ENCODE assay signal across 8 mouse cellular contexts in the genomic region with DNA sequence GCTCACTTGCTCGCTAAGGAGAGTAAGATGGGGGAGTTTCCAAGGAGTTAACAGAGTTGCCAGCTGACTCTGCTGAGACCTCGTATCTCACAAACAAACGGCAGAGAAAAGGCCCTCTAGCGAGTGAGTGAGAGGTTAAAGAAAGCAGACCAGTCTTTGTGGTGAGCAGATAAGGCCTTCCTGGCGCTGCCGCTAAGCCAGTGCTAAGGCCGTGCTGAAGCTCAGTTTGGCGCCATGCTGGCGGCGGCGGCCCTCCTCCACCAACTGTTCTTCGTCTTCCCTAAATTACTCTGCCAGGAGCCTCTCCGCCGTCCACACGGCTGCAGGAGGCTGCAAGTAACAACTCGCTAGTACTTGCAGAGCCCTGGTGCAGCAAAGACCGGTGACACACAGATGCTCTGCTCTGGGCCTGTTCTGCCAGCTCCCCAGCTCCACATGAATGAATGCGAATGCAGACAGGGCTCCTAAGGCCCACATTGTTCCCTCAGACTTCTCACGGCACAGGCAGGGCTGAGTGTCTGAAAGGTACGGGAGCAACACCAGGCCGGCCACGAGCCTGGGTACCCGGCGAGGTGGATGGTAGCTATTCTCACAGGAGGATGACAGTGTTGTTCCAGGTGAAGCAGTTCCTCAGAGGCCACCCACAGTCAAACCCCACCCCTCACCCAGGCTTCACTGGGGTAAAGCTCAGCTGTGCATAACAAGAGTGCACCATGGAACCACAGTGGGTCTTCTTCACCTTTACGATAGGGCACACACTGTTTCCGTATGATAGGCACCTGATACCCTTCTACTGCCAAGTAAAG. TPM values are rescaled to one million over a fixed set of nuclear protein-coding genes. Genes with fewer than 3 reads are reported as not detected.
DNase-seq lines count a peak whose midpoint lies in the region; ATAC-seq lines count a peak whose summit lies in the region.

No protein-coding gene starts in this region.

- peak; percentile 23 to 33 for DNase-seq in cerebellum, postnatal 10 days
- no peak for DNase-seq in cerebellum, adult 8-10 months
- DNase-seq in WW6 (ENCODE audit: low read depth, low spot score), result peak; percentile 24
- peak; percentile 63 for DNase-seq in forelimb bud, embryonic 11.5 days (ENCODE audit: low read depth, low spot score)
- peak; percentile 30 for DNase-seq in retina, postnatal 1 day
- DNase-seq in layer of hippocampus, adult 9-10 months (ENCODE audit: low spot score), result no peak
- no peak for DNase-seq in cerebellum, adult 18-20 months

- H3K9me3 ChIP-seq in limb, embryonic 13.5 days, result no peaks in the 10 kb centered on the region

- H3K27me3 ChIP-seq in limb, embryonic 13.5 days, result no peaks in the 10 kb centered on the region

- ATAC-seq in limb, embryonic 13.5 days (ENCODE audit: low FRiP score, low read depth), result peak; percentile 80

- H3K27ac ChIP-seq in limb, embryonic 13.5 days, result peak overlapping the region; percentile 87

- peaks cover 75% of the 10 kb centered on the region for H3K36me3 ChIP-seq in limb, embryonic 13.5 days

- H3K4me1 ChIP-seq in limb, embryonic 13.5 days, result peaks cover 13% of the 10 kb centered on the region

- H3K4me2 ChIP-seq in limb, embryonic 13.5 days (replicated peaks), result peak overlapping the region; percentile 41

- peak overlapping the region; percentile 54 for H3K9ac ChIP-seq in limb, embryonic 13.5 days

- H3K4me3 ChIP-seq in limb, embryonic 13.5 days, result no peak overlapping the region

- 18% methylated on average over 26 of the region's 26 CpGs for WGBS in limb, embryonic 13.5 days

RNA-seq across cellular contexts. Expression of a gene that starts 19.9 kb away (rescaled TPM):
- 161 and 165 TPM in 2 replicates for polyA plus RNA-seq in limb, embryonic 13.5 days (2015; fragmentation: Nextera tagmentation; extraction: Ambion mirVana)

RNA-seq across cellular contexts. Expression of a gene that starts 24.6 kb away (rescaled TPM):
- 72.0 and 72.5 TPM in 2 replicates for polyA plus RNA-seq in limb, embryonic 13.5 days (2015; fragmentation: Nextera tagmentation; extraction: Ambion mirVana)

RNA-seq across cellular contexts. Expression of a gene that starts 24.6 kb away (rescaled TPM):
- 1,018 and 1,074 TPM in 2 replicates for polyA plus RNA-seq in limb, embryonic 13.5 days (2015; fragmentation: Nextera tagmentation; extraction: Ambion mirVana)

Comparison
In these comparisons a context has a peak if more than half of its experiments do, and no peak if none do; other contexts are left out.
1. DNase-seq: peak in cerebellum, postnatal 10 days (2 of 2), WW6 (single experiment), forelimb bud, embryonic 11.5 days (single experiment) and retina, postnatal 1 day (single experiment); none in cerebellum, adult 8-10 months (single experiment), layer of hippocampus, adult 9-10 months (single experiment) and cerebellum, adult 18-20 months (0 of 2).